Comparison of ENCODE assay signal across 8 mouse cellular contexts in the genomic region with DNA sequence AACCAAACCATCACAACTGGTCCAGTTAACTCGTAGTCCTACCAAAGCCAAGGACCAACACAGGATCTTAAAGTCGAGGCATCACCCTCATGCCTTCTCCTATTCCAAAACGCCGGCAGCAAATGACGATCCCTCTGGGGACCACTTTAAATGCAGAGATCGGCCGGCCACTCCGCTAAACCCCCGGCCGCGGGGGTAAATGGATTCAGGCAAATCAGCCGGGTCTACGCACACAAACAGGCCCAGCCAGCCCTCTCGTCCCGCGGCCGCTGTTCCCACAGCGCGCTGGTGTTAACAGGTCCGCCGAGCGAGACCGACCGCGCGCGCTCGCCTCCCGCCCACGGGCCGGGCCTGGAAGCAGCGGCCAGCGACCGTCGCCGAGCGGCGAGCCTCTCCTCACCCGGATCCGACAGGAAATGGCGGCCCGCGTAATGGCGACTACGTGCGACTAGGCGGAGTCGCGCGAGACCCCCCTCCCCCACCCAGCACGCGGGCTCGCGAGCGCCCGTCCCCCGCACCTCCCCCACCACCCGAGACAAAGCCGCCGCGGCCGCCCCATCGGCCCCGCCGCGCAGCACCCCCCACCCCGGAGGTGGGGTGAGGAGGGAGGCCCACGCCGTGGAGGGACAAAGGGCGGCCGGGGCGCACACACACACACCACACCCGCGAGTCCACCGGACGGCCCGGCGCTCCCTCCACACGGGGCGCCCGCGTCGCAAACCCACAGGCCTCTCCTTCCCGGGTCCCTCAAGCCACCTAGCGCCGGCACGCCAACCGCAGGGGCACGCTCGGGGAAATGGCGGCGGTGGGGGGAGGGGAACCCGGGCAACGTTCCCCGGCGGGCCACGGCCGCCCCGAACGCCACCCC. TPM values are rescaled to one million over a fixed set of nuclear protein-coding genes. Genes with fewer than 3 reads are reported as not detected.
DNase-seq lines count a peak whose midpoint lies in the region; ATAC-seq and TF ChIP-seq lines count a peak whose summit lies in the region.

No protein-coding gene starts in this region.

- TF ChIP-seq CTCF in heart, adult 2 months (IDR thresholded peaks at IDR 0.05): peak; percentile 29
- TF ChIP-seq CTCF in kidney, adult 2 months (conservative IDR thresholded peaks at IDR 0.05; ENCODE audit: insufficient read depth, insufficient read length, low read depth, low read length): no peak
- no peak for TF ChIP-seq CTCF in small intestine, adult 2 months (IDR thresholded peaks at IDR 0.05; ENCODE audit: extremely low read depth, insufficient read length, insufficient replicate concordance, low read depth, low read length)

- peak overlapping the region; percentile 77 for H3K4me2 ChIP-seq in limb, embryonic 13.5 days (replicated peaks)
- H3K4me2 ChIP-seq in midbrain, embryonic 14.5 days (ENCODE audit: low read length): peak overlapping the region; percentile 88

- peak overlapping the region; percentile 100 for H3K27ac ChIP-seq in embryonic facial prominence, embryonic 10.5 days (replicated peaks)
- peak overlapping the region; percentile 100 for H3K27ac ChIP-seq in heart, adult 2 months
- H3K27ac ChIP-seq in kidney, adult 2 months (ENCODE audit: insufficient read depth, low read depth, low read length): peak overlapping the region; percentile 99
- peak overlapping the region; percentile 99 for H3K27ac ChIP-seq in limb, embryonic 13.5 days
- peak overlapping the region; percentile 100 for H3K27ac ChIP-seq in midbrain, embryonic 14.5 days (replicated peaks; ENCODE audit: low read depth, low read length)
- peak overlapping the region; percentile 91 for H3K27ac ChIP-seq in small intestine, adult 2 months (ENCODE audit: insufficient read depth, low read depth, low read length)

- peak overlapping the region; percentile 89 for H3K9ac ChIP-seq in heart, adult 2 months (ENCODE audit: low read depth, low read length)
- peak overlapping the region; percentile 99 for H3K9ac ChIP-seq in limb, embryonic 13.5 days
- H3K9ac ChIP-seq in midbrain, embryonic 14.5 days (replicated peaks; ENCODE audit: low read length): peak overlapping the region; percentile 100

- intact Hi-C loops in heart, adult 2 months (cut with DNase I): loop anchor here (2.0 to 10.0 kb wide), 3 partner anchors 15 to 277 kb away; partner anchors contain the start of genes Hnrnpa0 and Kif27

- peak; percentile 48 for ATAC-seq in limb, embryonic 13.5 days (ENCODE audit: low FRiP score, low read depth)
- ATAC-seq in midbrain, embryonic 14.5 days (ENCODE audit: low FRiP score, low TSS enrichment): peak; percentile 62

- no peaks in the 10 kb centered on the region for H3K27me3 ChIP-seq in embryonic facial prominence, embryonic 10.5 days (replicated peaks; ENCODE audit: low read depth, poor library complexity, severe bottlenecking)
- no peaks in the 10 kb centered on the region for H3K27me3 ChIP-seq in heart, adult 2 months (ENCODE audit: control insufficient read depth, insufficient read depth, low read length)
- no peaks in the 10 kb centered on the region for H3K27me3 ChIP-seq in kidney, adult 2 months (replicated peaks; ENCODE audit: control insufficient read depth, insufficient read depth, low read length)
- no peaks in the 10 kb centered on the region for H3K27me3 ChIP-seq in limb, embryonic 13.5 days
- H3K27me3 ChIP-seq in midbrain, embryonic 14.5 days (ENCODE audit: control insufficient read depth, insufficient read depth, low read length): no peaks in the 10 kb centered on the region
- H3K27me3 ChIP-seq in small intestine, adult 2 months (ENCODE audit: control insufficient read depth, insufficient read depth, low read length): no peaks in the 10 kb centered on the region

- no peak for TF ChIP-seq POLR2A in heart, adult 2 months (IDR thresholded peaks at IDR 0.05; ENCODE audit: insufficient read depth, low read depth, low read length)
- TF ChIP-seq POLR2A in kidney, adult 2 months (IDR thresholded peaks at IDR 0.05; ENCODE audit: low read depth, low read length): no peak
- no peak for TF ChIP-seq POLR2A in small intestine, adult 2 months (IDR thresholded peaks at IDR 0.05; ENCODE audit: low read depth, low read length)

- no peak for TF ChIP-seq EP300 in heart, adult 2 months (IDR thresholded peaks at IDR 0.05; ENCODE audit: insufficient read depth, low read depth, low read length)

- H3K36me3 ChIP-seq in embryonic facial prominence, embryonic 10.5 days (replicated peaks): peaks cover 36% of the 10 kb centered on the region
- H3K36me3 ChIP-seq in heart, adult 2 months (ENCODE audit: control insufficient read depth, insufficient read depth, low read length): peaks cover 20% of the 10 kb centered on the region
- H3K36me3 ChIP-seq in kidney, adult 2 months (ENCODE audit: control insufficient read depth, insufficient read depth, low read length): peaks cover 3% of the 10 kb centered on the region
- H3K36me3 ChIP-seq in limb, embryonic 13.5 days: peaks cover 19% of the 10 kb centered on the region
- peaks cover 26% of the 10 kb centered on the region for H3K36me3 ChIP-seq in midbrain, embryonic 14.5 days (ENCODE audit: control insufficient read depth, insufficient read depth, low read length)
- peaks cover 18% of the 10 kb centered on the region for H3K36me3 ChIP-seq in small intestine, adult 2 months (ENCODE audit: control insufficient read depth, insufficient read depth, low read length)

- H3K4me3 ChIP-seq in embryonic facial prominence, embryonic 10.5 days: peak overlapping the region; percentile 86
- peak overlapping the region; percentile 94 for H3K4me3 ChIP-seq in heart, adult 2 months
- H3K4me3 ChIP-seq in kidney, adult 2 months (ENCODE audit: insufficient read depth, low read depth, low read length): peak overlapping the region; percentile 73
- peak overlapping the region; percentile 84 for H3K4me3 ChIP-seq in limb, embryonic 13.5 days
- H3K4me3 ChIP-seq in midbrain, embryonic 14.5 days (replicated peaks; ENCODE audit: low read depth, low read length): peak overlapping the region; percentile 100
- peak overlapping the region; percentile 76 for H3K4me3 ChIP-seq in small intestine, adult 2 months (ENCODE audit: low read depth, low read length)

- peaks cover 16% of the 10 kb centered on the region for H3K4me1 ChIP-seq in embryonic facial prominence, embryonic 10.5 days
- H3K4me1 ChIP-seq in heart, adult 2 months (ENCODE audit: control insufficient read depth, insufficient read depth, low read length): peaks cover 2% of the 10 kb centered on the region; the same call in 1 of the 2 replicates
- no peaks in the 10 kb centered on the region; the same call in 1 of the 2 replicates for H3K4me1 ChIP-seq in kidney, adult 2 months (ENCODE audit: control insufficient read depth, insufficient read depth, low read length)
- H3K4me1 ChIP-seq in limb, embryonic 13.5 days: peaks cover 6% of the 10 kb centered on the region
- peaks cover 6% of the 10 kb centered on the region; the same call in 1 of the 2 replicates for H3K4me1 ChIP-seq in midbrain, embryonic 14.5 days (ENCODE audit: control insufficient read depth, insufficient read depth, low read length)
- no peaks in the 10 kb centered on the region; the same call in 1 of the 2 replicates for H3K4me1 ChIP-seq in small intestine, adult 2 months (ENCODE audit: control insufficient read depth, insufficient read depth, insufficient read length, low read length)

- peaks cover 4% of the 10 kb centered on the region for H3K79me2 ChIP-seq in heart, adult 2 months (replicated peaks; ENCODE audit: control insufficient read depth, insufficient read depth, low read length)

- WGBS in embryonic facial prominence, embryonic 10.5 days: under 1% methylated on average over 99 of the region's 100 CpGs
- WGBS in heart, adult 2 months: under 1% methylated on average over 97 of the region's 100 CpGs
- WGBS in kidney, adult 2 months: under 1% methylated on average over 90 of the region's 100 CpGs
- under 1% methylated on average over 75 of the region's 100 CpGs for WGBS in limb, embryonic 13.5 days
- under 1% methylated on average over 75 of the region's 100 CpGs for WGBS in midbrain, embryonic 14.5 days
- WGBS in small intestine, adult 2 months: under 1% methylated on average over 99 of the region's 100 CpGs

- peak; percentile 70 for DNase-seq in layer of hippocampus, adult 11-12 months (ENCODE audit: low spot score)
- DNase-seq in layer of hippocampus, adult 9-10 months (ENCODE audit: low spot score): no peak
- peak; percentile 89 for DNase-seq in embryonic facial prominence, embryonic 10.5 days (ENCODE audit: low spot score)
- peak; percentile 80 to 85 for DNase-seq in heart, adult 2 months
- DNase-seq in kidney, adult 2 months: peak; percentile 82
- DNase-seq in midbrain, embryonic 14.5 days: peak; percentile 92

- no peaks in the 10 kb centered on the region for H3K9me3 ChIP-seq in embryonic facial prominence, embryonic 10.5 days
- H3K9me3 ChIP-seq in limb, embryonic 13.5 days: no peaks in the 10 kb centered on the region; the same call in 1 of the 2 replicates
- H3K9me3 ChIP-seq in midbrain, embryonic 14.5 days (ENCODE audit: control insufficient read depth, low read length): no peaks in the 10 kb centered on the region

RNA-seq across cellular contexts. Expression of gene Rmi1, which starts 0.7 kb away (rescaled TPM):
- 27.8 and 28.1 TPM in 2 replicates for polyA plus RNA-seq in embryonic facial prominence, embryonic 10.5 days (2016; fragmentation: Nextera tagmentation; extraction: Ambion mirVana)
- 1 to 10 TPM; 9.0 to 9.2 TPM for total RNA-seq in heart, adult 2 months (2021)
- polyA plus RNA-seq in heart, adult 2 months (2012; rRNA removed): 5.2 and 8.7 TPM in 2 replicates
- polyA plus RNA-seq in kidney, adult 2 months (2012; rRNA removed): 7.1 and 9.0 TPM in 2 replicates
- 25.2 and 27.5 TPM in 2 replicates for polyA plus RNA-seq in limb, embryonic 13.5 days (2015; fragmentation: Nextera tagmentation; extraction: Ambion mirVana)
- polyA plus RNA-seq in midbrain, embryonic 14.5 days (2014; fragmentation: Nextera tagmentation; extraction: Ambion mirVana): 24.6 and 26.0 TPM in 2 replicates
- 2.8 and 5.5 TPM in 2 replicates for polyA plus RNA-seq in small intestine, adult 2 months (2012; rRNA removed)

RNA-seq across cellular contexts. Expression of gene Hnrnpk, which starts 1.8 kb away (rescaled TPM):
- polyA plus RNA-seq in embryonic facial prominence, embryonic 10.5 days (2016; fragmentation: Nextera tagmentation; extraction: Ambion mirVana): 2,126 and 2,130 TPM in 2 replicates
- 100 to 1,000 TPM; 388 to 416 TPM for total RNA-seq in heart, adult 2 months (2021)
- 108 and 203 TPM in 2 replicates for polyA plus RNA-seq in heart, adult 2 months (2012; rRNA removed)
- polyA plus RNA-seq in kidney, adult 2 months (2012; rRNA removed): 175 and 211 TPM in 2 replicates
- 1,793 and 1,850 TPM in 2 replicates for polyA plus RNA-seq in limb, embryonic 13.5 days (2015; fragmentation: Nextera tagmentation; extraction: Ambion mirVana)
- polyA plus RNA-seq in midbrain, embryonic 14.5 days (2014; fragmentation: Nextera tagmentation; extraction: Ambion mirVana): 1,214 and 1,754 TPM in 2 replicates
- 36.9 and 97.8 TPM in 2 replicates for polyA plus RNA-seq in small intestine, adult 2 months (2012; rRNA removed)

RNA-seq across cellular contexts. Expression of gene 2210016F16Rik, which starts 16.3 kb away (rescaled TPM):
- polyA plus RNA-seq in embryonic facial prominence, embryonic 10.5 days (2016; fragmentation: Nextera tagmentation; extraction: Ambion mirVana): 23.8 and 24.4 TPM in 2 replicates
- total RNA-seq in heart, adult 2 months (2021): 10 to 100 TPM; 15.2 to 17.5 TPM
- 10.4 and 11.2 TPM in 2 replicates for polyA plus RNA-seq in heart, adult 2 months (2012; rRNA removed)
- 25.2 and 33.8 TPM in 2 replicates for polyA plus RNA-seq in kidney, adult 2 months (2012; rRNA removed)
- polyA plus RNA-seq in limb, embryonic 13.5 days (2015; fragmentation: Nextera tagmentation; extraction: Ambion mirVana): 22.8 and 24.6 TPM in 2 replicates
- 21.0 and 22.9 TPM in 2 replicates for polyA plus RNA-seq in midbrain, embryonic 14.5 days (2014; fragmentation: Nextera tagmentation; extraction: Ambion mirVana)
- polyA plus RNA-seq in small intestine, adult 2 months (2012; rRNA removed): 44.2 and 171 TPM in 2 replicates

RNA-seq across cellular contexts. Expression of gene Kif27, which starts 42.4 kb away (rescaled TPM):
- 0.73 and 0.86 TPM in 2 replicates for polyA plus RNA-seq in embryonic facial prominence, embryonic 10.5 days (2016; fragmentation: Nextera tagmentation; extraction: Ambion mirVana)
- under 1 TPM; 0.05 to 0.10 TPM for total RNA-seq in heart, adult 2 months (2021)
- polyA plus RNA-seq in heart, adult 2 months (2012; rRNA removed): 0.09 and 0.10 TPM in 2 replicates
- polyA plus RNA-seq in kidney, adult 2 months (2012; rRNA removed): 0.22 and 0.31 TPM in 2 replicates
- polyA plus RNA-seq in limb, embryonic 13.5 days (2015; fragmentation: Nextera tagmentation; extraction: Ambion mirVana): 0.70 and 1.1 TPM in 2 replicates
- polyA plus RNA-seq in midbrain, embryonic 14.5 days (2014; fragmentation: Nextera tagmentation; extraction: Ambion mirVana): 1.3 and 2.3 TPM in 2 replicates
- 0.03 and 0.32 TPM in 2 replicates for polyA plus RNA-seq in small intestine, adult 2 months (2012; rRNA removed)
